Mouse (Mus musculus): ENCODE measurements around the gene Isoc2b. TPM values are rescaled to one million over a fixed set of nuclear protein-coding genes. Genes with fewer than 3 reads are reported as not detected.

Gene Isoc2b
- 2.6 and 4.6 TPM in 2 replicates for polyA plus RNA-seq (2014; fragmentation: Nextera tagmentation; extraction: Ambion mirVana)

GRCm38 (mm10) chr7:4870133-4870532 lies at the start of gene Isoc2b:
Gene Isoc2b, minus strand, starts transcription at chr7:4870258.
- H3K4me2 ChIP-seq: no peak within 1 kb of the TSS
- no peaks in the 10 kb centered on the region for H3K36me3 ChIP-seq (ENCODE audit: control insufficient read depth, insufficient read depth, low read length)
- no peak within 1 kb of the TSS for H3K9ac ChIP-seq (ENCODE audit: low read length)
- peaks cover 4% of the 10 kb centered on the region; the same call in 1 of the 2 replicates for H3K4me1 ChIP-seq (ENCODE audit: control insufficient read depth, insufficient read depth, low read length)
- WGBS: 58% methylated on average over 6 of the region's 6 CpGs
- DNase-seq (ENCODE audit: low spot score, missing footprints) (no peak), ATAC-seq (ENCODE audit: low FRiP score) (no peak)
- no peak within 1 kb of the TSS for H3K4me3 ChIP-seq (ENCODE audit: low read depth, low read length)
- no peaks in the 10 kb centered on the region for H3K27me3 ChIP-seq (ENCODE audit: control insufficient read depth, insufficient read depth, low read length)
- no peaks in the 10 kb centered on the region for H3K9me3 ChIP-seq (ENCODE audit: control insufficient read depth, low read length)
- H3K27ac ChIP-seq (ENCODE audit: low read depth, low read length): no peak within 1 kb of the TSS

- ATAC-seq (ENCODE audit: low FRiP score): no peak
- 92% methylated on average over 20 of the region's 21 CpGs for WGBS
- no peak for DNase-seq (ENCODE audit: low spot score, missing footprints)
- no peaks in the 10 kb centered on the region for H3K9me3 ChIP-seq (ENCODE audit: control insufficient read depth, low read length)
- peaks cover 10% of the 10 kb centered on the region for H3K36me3 ChIP-seq (ENCODE audit: control insufficient read depth, insufficient read depth, low read length)
- no peak overlapping the region for H3K4me2 ChIP-seq
- H3K4me1 ChIP-seq (ENCODE audit: control insufficient read depth, insufficient read depth, low read length): peaks cover 45% of the 10 kb centered on the region
- no peak overlapping the region for H3K27ac ChIP-seq (ENCODE audit: low read depth, low read length)
- H3K4me3 ChIP-seq (ENCODE audit: low read depth, low read length): no peak overlapping the region
- no peaks in the 10 kb centered on the region; the same call in 1 of the 2 replicates for H3K27me3 ChIP-seq (ENCODE audit: control insufficient read depth, insufficient read depth, low read length)
- H3K9ac ChIP-seq (ENCODE audit: low read length): no peak overlapping the region
Measured at GRCm38 (mm10) chr7:4919096-4919495, 49.0 kb upstream of the Isoc2b start.

- 94% methylated on average over 15 of the region's 15 CpGs for WGBS
- peaks cover 10% of the 10 kb centered on the region for H3K36me3 ChIP-seq (ENCODE audit: control insufficient read depth, insufficient read depth, low read length)
- ATAC-seq (ENCODE audit: low FRiP score) (no peak), DNase-seq (ENCODE audit: low spot score, missing footprints) (no peak)
- H3K9ac ChIP-seq (ENCODE audit: low read length): no peak overlapping the region
- no peak overlapping the region for H3K4me2 ChIP-seq
- H3K27ac ChIP-seq (ENCODE audit: low read depth, low read length): no peak overlapping the region
- no peaks in the 10 kb centered on the region; the same call in 1 of the 2 replicates for H3K27me3 ChIP-seq (ENCODE audit: control insufficient read depth, insufficient read depth, low read length)
- H3K9me3 ChIP-seq (ENCODE audit: control insufficient read depth, low read length): no peaks in the 10 kb centered on the region
- H3K4me1 ChIP-seq (ENCODE audit: control insufficient read depth, insufficient read depth, low read length): peaks cover 41% of the 10 kb centered on the region
- no peak overlapping the region for H3K4me3 ChIP-seq (ENCODE audit: low read depth, low read length)
Measured at GRCm38 (mm10) chr7:4918681-4919080, 48.6 kb upstream of the Isoc2b start.

- H3K4me3 ChIP-seq (ENCODE audit: low read depth, low read length): no peak overlapping the region
- H3K27ac ChIP-seq (ENCODE audit: low read depth, low read length): no peak overlapping the region
- peaks cover 10% of the 10 kb centered on the region for H3K36me3 ChIP-seq (ENCODE audit: control insufficient read depth, insufficient read depth, low read length)
- no peak overlapping the region for H3K4me2 ChIP-seq
- peaks cover 30% of the 10 kb centered on the region for H3K4me1 ChIP-seq (ENCODE audit: control insufficient read depth, insufficient read depth, low read length)
- DNase-seq (ENCODE audit: low spot score, missing footprints) (no peak), ATAC-seq (ENCODE audit: low FRiP score) (no peak)
- 89% methylated on average over 2 of the region's 2 CpGs for WGBS
- no peak overlapping the region for H3K9ac ChIP-seq (ENCODE audit: low read length)
- no peaks in the 10 kb centered on the region for H3K9me3 ChIP-seq (ENCODE audit: control insufficient read depth, low read length)
- H3K27me3 ChIP-seq (ENCODE audit: control insufficient read depth, insufficient read depth, low read length): no peaks in the 10 kb centered on the region; the same call in 1 of the 2 replicates
Measured at GRCm38 (mm10) chr7:4917494-4917893, 47.4 kb upstream of the Isoc2b start.

GRCm38 (mm10) chr7:4915669-4916416 lies 45.8 kb upstream of the Isoc2b start:
- H3K4me2 ChIP-seq: peak overlapping the region; percentile 67
- H3K4me3 ChIP-seq (ENCODE audit: low read depth, low read length): peak overlapping the region; percentile 79
- peak overlapping the region; percentile 96 for H3K9ac ChIP-seq (ENCODE audit: low read length)
- peaks cover 19% of the 10 kb centered on the region for H3K4me1 ChIP-seq (ENCODE audit: control insufficient read depth, insufficient read depth, low read length)
- WGBS: 26% methylated on average over 14 of the region's 14 CpGs
- no peaks in the 10 kb centered on the region; the same call in 1 of the 2 replicates for H3K27me3 ChIP-seq (ENCODE audit: control insufficient read depth, insufficient read depth, low read length)
- peak; percentile 90 for DNase-seq (ENCODE audit: low spot score, missing footprints)
- peak; percentile 40 for ATAC-seq (ENCODE audit: low FRiP score)
- H3K27ac ChIP-seq (ENCODE audit: low read depth, low read length): peak overlapping the region; percentile 94
- H3K9me3 ChIP-seq (ENCODE audit: control insufficient read depth, low read length): no peaks in the 10 kb centered on the region
- peaks cover 10% of the 10 kb centered on the region for H3K36me3 ChIP-seq (ENCODE audit: control insufficient read depth, insufficient read depth, low read length)

GRCm38 (mm10) chr7:4915007-4915665 lies 45.1 kb upstream of the Isoc2b start, which contains the start of gene Zfp628:
Gene Zfp628, plus strand, starts transcription at chr7:4915217.
- peak; percentile 99 for DNase-seq (ENCODE audit: low spot score, missing footprints)
- peaks cover 7% of the 10 kb centered on the region for H3K36me3 ChIP-seq (ENCODE audit: control insufficient read depth, insufficient read depth, low read length)
- peak within 1 kb of the TSS; percentile 96 for H3K9ac ChIP-seq (ENCODE audit: low read length)
- ATAC-seq (ENCODE audit: low FRiP score): peak; percentile 94
- peak within 1 kb of the TSS; percentile 79 for H3K4me3 ChIP-seq (ENCODE audit: low read depth, low read length)
- H3K27ac ChIP-seq (ENCODE audit: low read depth, low read length): peak within 1 kb of the TSS; percentile 94
- H3K4me1 ChIP-seq (ENCODE audit: control insufficient read depth, insufficient read depth, low read length): peaks cover 14% of the 10 kb centered on the region
- H3K4me2 ChIP-seq: peak within 1 kb of the TSS; percentile 67
- H3K9me3 ChIP-seq (ENCODE audit: control insufficient read depth, low read length): no peaks in the 10 kb centered on the region
- H3K27me3 ChIP-seq (ENCODE audit: control insufficient read depth, insufficient read depth, low read length): no peaks in the 10 kb centered on the region; the same call in 1 of the 2 replicates
- under 1% methylated on average over 47 of the region's 56 CpGs for WGBS

- no peaks in the 10 kb centered on the region for H3K36me3 ChIP-seq (ENCODE audit: control insufficient read depth, insufficient read depth, low read length)
- ATAC-seq (ENCODE audit: low FRiP score) (no peak), DNase-seq (ENCODE audit: low spot score, missing footprints) (no peak)
- H3K9me3 ChIP-seq (ENCODE audit: control insufficient read depth, low read length): no peaks in the 10 kb centered on the region
- no peak overlapping the region for H3K4me2 ChIP-seq
- H3K4me1 ChIP-seq (ENCODE audit: control insufficient read depth, insufficient read depth, low read length): peaks cover 14% of the 10 kb centered on the region
- no peak overlapping the region for H3K4me3 ChIP-seq (ENCODE audit: low read depth, low read length)
- no peak overlapping the region for H3K27ac ChIP-seq (ENCODE audit: low read depth, low read length)
- 66% methylated on average over 5 of the region's 5 CpGs for WGBS
- H3K27me3 ChIP-seq (ENCODE audit: control insufficient read depth, insufficient read depth, low read length): no peaks in the 10 kb centered on the region; the same call in 1 of the 2 replicates
- no peak overlapping the region for H3K9ac ChIP-seq (ENCODE audit: low read length)
Measured at GRCm38 (mm10) chr7:4912248-4912647, 42.2 kb upstream of the Isoc2b start.

GRCm38 (mm10) chr7:4911561-4911960 lies 41.5 kb upstream of the Isoc2b start:
- Histone ChIP-seq H3K27ac (ENCODE audit: low read depth, low read length) (no peak overlapping the region), H3K9ac (ENCODE audit: low read length) (no peak overlapping the region), H3K4me3 (ENCODE audit: low read depth, low read length) (no peak overlapping the region), H3K4me2 (no peak overlapping the region), H3K4me1 (ENCODE audit: control insufficient read depth, insufficient read depth, low read length) (peaks cover 11% of the 10 kb centered on the region), H3K9me3 (ENCODE audit: control insufficient read depth, low read length) (no peaks in the 10 kb centered on the region), H3K27me3 (ENCODE audit: control insufficient read depth, insufficient read depth, low read length) (no peaks in the 10 kb centered on the region; the same call in 1 of the 2 replicates), H3K36me3 (ENCODE audit: control insufficient read depth, insufficient read depth, low read length) (no peaks in the 10 kb centered on the region)
- ATAC-seq (ENCODE audit: low FRiP score) (no peak), DNase-seq (ENCODE audit: low spot score, missing footprints) (peak; percentile 97)
- 43% methylated on average over 9 of the region's 9 CpGs for WGBS

- WGBS: 53% methylated on average over 10 of the region's 10 CpGs
- no peak for ATAC-seq (ENCODE audit: low FRiP score)
- Histone ChIP-seq H3K4me3 (ENCODE audit: low read depth, low read length) (no peak within 1 kb of the TSS), H3K27me3 (ENCODE audit: control insufficient read depth, insufficient read depth, low read length) (no peaks in the 10 kb centered on the region), H3K9me3 (ENCODE audit: control insufficient read depth, low read length) (no peaks in the 10 kb centered on the region), H3K4me2 (no peak within 1 kb of the TSS), H3K9ac (ENCODE audit: low read length) (no peak within 1 kb of the TSS), H3K36me3 (ENCODE audit: control insufficient read depth, insufficient read depth, low read length) (no peaks in the 10 kb centered on the region), H3K4me1 (ENCODE audit: control insufficient read depth, insufficient read depth, low read length) (no peaks in the 10 kb centered on the region), H3K27ac (ENCODE audit: low read depth, low read length) (no peak within 1 kb of the TSS)
- peak; percentile 67 for DNase-seq (ENCODE audit: low spot score, missing footprints)
Measured at GRCm38 (mm10) chr7:4906466-4906950, 36.5 kb upstream of the Isoc2b start, which contains the start of gene Gm36210. Gene Gm36210, minus strand, starts transcription at chr7:4906516.

All from midbrain, embryonic 11.5 days (tissue).